Mouse (Mus musculus) brown adipose tissue, adult 24 weeks (tissue): ENCODE data around the gene Elane. TPM values are rescaled to one million over a fixed set of nuclear protein-coding genes. Genes with fewer than 3 reads are reported as not detected.

ENCODE experiments used
- H3K27ac ChIP-seq: fragments of 200-500 bp; replicated peaks from 2 replicates; pipeline ENCODE4 v1.5.1; 2012; ENCODE audit warnings: low read depth, mild to moderate bottlenecking, low read length
- H3K4me1 ChIP-seq: fragments of 200-500 bp; 2 replicates; pipeline ENCODE4 v1.6.1; 2012; ENCODE audit warnings: low read length, mixed read lengths; ENCODE audit not compliant: control insufficient read depth, insufficient read depth, insufficient read length
- H3K4me3 ChIP-seq: fragments of 200-500 bp; 2 replicates; pipeline ENCODE4 v1.5.1; 2012; ENCODE audit warnings: low read depth, mild to moderate bottlenecking, low read length, moderate library complexity; ENCODE audit not compliant: insufficient read depth
- polyA plus RNA-seq: library from polyadenylated mRNA; stranded (reverse); fragments of >200 nt; gene quantifications from 2 replicates; pipeline ENCODE4 v1.2.4, GENCODE M21; 2012; ENCODE audit not compliant: missing spikeins, insufficient read depth, insufficient read length

Gene Elane
- polyA plus RNA-seq, 1 experiment: not detected

GRCm38 (mm10) chr10:79909092-79909922 lies 23.3 kb downstream of the Elane start:
- Histone ChIP-seq H3K4me3 (no peak overlapping the region), H3K27ac (0 out of 2 replicates have a peak overlapping the region, but pooled peaks have one; percentile 3)

GRCm38 (mm10) chr10:79910556-79910955 lies 24.5 kb downstream of the Elane start, which contains the start of gene Gm26602:
Gm26602 (plus strand) TSS chr10:79910856.
- no peak within 1 kb of the TSS for H3K4me3 ChIP-seq
- H3K27ac ChIP-seq: no peak within 1 kb of the TSS
- peaks cover 7% of the 10 kb centered on the region for H3K4me1 ChIP-seq

More at GRCm38 (mm10) chr10:79909092-79909922, 23.3 kb downstream of the Elane start:
- no peaks in the 10 kb centered on the region; the same call in 1 of the 2 replicates for H3K4me1 ChIP-seq

- H3K27ac ChIP-seq: no peak overlapping the region
- no peak overlapping the region for H3K4me3 ChIP-seq
- peaks cover 13% of the 10 kb centered on the region for H3K4me1 ChIP-seq
Measured at GRCm38 (mm10) chr10:79912412-79912811, 26.4 kb downstream of the Elane start.

- H3K4me1 ChIP-seq: peaks cover 13% of the 10 kb centered on the region
- H3K4me3 ChIP-seq: no peak overlapping the region
- H3K27ac ChIP-seq: no peak overlapping the region
Measured at GRCm38 (mm10) chr10:79914131-79914947, 28.3 kb downstream of the Elane start.

GRCm38 (mm10) chr10:79914948-79915596 lies 29.0 kb downstream of the Elane start:
- H3K4me1 ChIP-seq: peaks cover 13% of the 10 kb centered on the region
- H3K27ac ChIP-seq: no peak overlapping the region
- H3K4me3 ChIP-seq: 0 out of 2 replicates have a peak overlapping the region, but pooled peaks have one; percentile 8

GRCm38 (mm10) chr10:79916081-79916480 lies 30.0 kb downstream of the Elane start:
- Histone ChIP-seq H3K4me1 (peaks cover 13% of the 10 kb centered on the region), H3K4me3 (peak overlapping the region; percentile 88), H3K27ac (peak overlapping the region; percentile 48; the same call in 1 of the 2 replicates)

- Histone ChIP-seq H3K27ac (peak within 1 kb of the TSS; percentile 58), H3K4me3 (peak within 1 kb of the TSS; percentile 88), H3K4me1 (peaks cover 13% of the 10 kb centered on the region)
Measured at GRCm38 (mm10) chr10:79916808-79917531, 30.9 kb downstream of the Elane start, which contains the start of gene Kiss1r. Kiss1r (plus strand) TSS chr10:79916971.

- H3K4me1 ChIP-seq: peaks cover 13% of the 10 kb centered on the region
- no peak overlapping the region for H3K27ac ChIP-seq
- H3K4me3 ChIP-seq: no peak overlapping the region
Measured at GRCm38 (mm10) chr10:79917532-79918100, 31.6 kb downstream of the Elane start.

- Histone ChIP-seq H3K4me3 (peak overlapping the region; percentile 2; the same call in 1 of the 2 replicates), H3K4me1 (peaks cover 13% of the 10 kb centered on the region)
Measured at GRCm38 (mm10) chr10:79918231-79919078, 32.4 kb downstream of the Elane start.

GRCm38 (mm10) chr10:79919251-79919849 lies 33.3 kb downstream of the Elane start:
- Histone ChIP-seq H3K27ac (no peak overlapping the region), H3K4me1 (peaks cover 13% of the 10 kb centered on the region), H3K4me3 (no peak overlapping the region)

More at GRCm38 (mm10) chr10:79918231-79919078, 32.4 kb downstream of the Elane start:
- no peak overlapping the region for H3K27ac ChIP-seq

- Histone ChIP-seq H3K27ac (no peak overlapping the region), H3K4me3 (no peak overlapping the region), H3K4me1 (peaks cover 9% of the 10 kb centered on the region)
Measured at GRCm38 (mm10) chr10:79920056-79920890, 34.2 kb downstream of the Elane start.

- Histone ChIP-seq H3K4me3 (peak within 1 kb of the TSS; percentile 41), H3K27ac (no peak within 1 kb of the TSS), H3K4me1 (peaks cover 2% of the 10 kb centered on the region)
Measured at GRCm38 (mm10) chr10:79920958-79921535, 35.0 kb downstream of the Elane start, which contains the start of gene R3hdm4. R3hdm4 (minus strand) TSS chr10:79921208.
